Mouse (Mus musculus): ENCODE measurements around the gene Dlst. TPM values are rescaled to one million over a fixed set of nuclear protein-coding genes. Genes with fewer than 3 reads are reported as not detected.
A peak's percentile ranks its signal among the peaks of the same experiment; 100 is the strongest.

Gene Dlst
- polyA plus RNA-seq (2012; rRNA removed) (54.6 and 73.7 TPM in 2 replicates), polyA plus RNA-seq (2014; fragmentation: Nextera tagmentation; extraction: Ambion mirVana) (59.2 and 67.8 TPM in 2 replicates)

GRCm38 (mm10) chr12:85110698-85111592, at the start of gene Dlst, which contains the start of gene Prox2:
Dlst (plus strand) TSS chr12:85110833.
Prox2 (minus strand) TSS chr12:85110759.
- Histone ChIP-seq H3K36me3 (replicated peaks; ENCODE audit: control insufficient read depth, insufficient read depth, low read depth) (peaks cover 14% of the 10 kb centered on the region), H3K27me3 (ENCODE audit: control insufficient read depth, insufficient read depth, low read length) (no peaks in the 10 kb centered on the region), H3K4me2 (ENCODE audit: low read depth) (peak within 1 kb of the TSS; percentile 98), H3K9me3 (ENCODE audit: control insufficient read depth, low read length) (no peaks in the 10 kb centered on the region), H3K4me3 (ENCODE audit: insufficient read depth in 1 of 2, low read depth in 2 of 2, low read length in 2 of 2) (peak within 1 kb of the TSS; percentile 74 to 91), H3K4me1 (replicated peaks; ENCODE audit: control insufficient read depth in 2 of 2, insufficient read depth in 2 of 2, low read length in 1 of 2) (peaks cover 32 to 41% of the 10 kb centered on the region in 2 experiments), H3K27ac (peak within 1 kb of the TSS; percentile 84), H3K9ac (replicated peaks) (peak within 1 kb of the TSS; percentile 80)
- TF ChIP-seq CTCF (IDR thresholded peaks at IDR 0.05; ENCODE audit: low read depth) (peak; percentile 16; the same call in 1 of the 2 replicates), EP300 (IDR thresholded peaks at IDR 0.05; ENCODE audit: low read depth) (peak; percentile 42)
- DNase-seq (ENCODE audit: low read depth in 3 of 3, low spot score in 3 of 3) (peak; percentile 67 to 75 (median 74)), ATAC-seq (ENCODE audit: insufficient read depth) (peak; percentile 95)
- WGBS (ENCODE audit: insufficient replicate concordance): under 1% methylated on average over 74 of the region's 83 CpGs

GRCm38 (mm10) chr12:85071043-85071442, 39.6 kb upstream of the Dlst start:
- Histone ChIP-seq H3K27me3 (ENCODE audit: control insufficient read depth, insufficient read depth, low read length) (no peaks in the 10 kb centered on the region), H3K27ac (no peak overlapping the region), H3K9ac (replicated peaks) (no peak overlapping the region), H3K36me3 (replicated peaks; ENCODE audit: control insufficient read depth, insufficient read depth, low read depth) (peaks cover 10% of the 10 kb centered on the region), H3K9me3 (ENCODE audit: control insufficient read depth, low read length) (no peaks in the 10 kb centered on the region), H3K4me2 (ENCODE audit: low read depth) (no peak overlapping the region), H3K4me1 (replicated peaks; ENCODE audit: control insufficient read depth in 2 of 2, insufficient read depth in 2 of 2, low read length in 1 of 2) (no peaks in the 10 kb centered on the region), H3K4me3 (ENCODE audit: insufficient read depth in 1 of 2, low read depth in 2 of 2, low read length in 2 of 2) (no peak overlapping the region)
- no peak for ATAC-seq (ENCODE audit: insufficient read depth)
- no peak for TF ChIP-seq EP300 (IDR thresholded peaks at IDR 0.05; ENCODE audit: low read depth)
- no peak for TF ChIP-seq CTCF (IDR thresholded peaks at IDR 0.05; ENCODE audit: low read depth)
- DNase-seq (ENCODE audit: low read depth in 3 of 3, low spot score in 3 of 3): no peak

GRCm38 (mm10) chr12:85077100-85077499, 33.5 kb upstream of the Dlst start:
- DNase-seq (ENCODE audit: low read depth in 3 of 3, low spot score in 3 of 3): no peak
- H3K4me3 ChIP-seq (ENCODE audit: insufficient read depth in 1 of 2, low read depth in 2 of 2, low read length in 2 of 2): no peak overlapping the region
- WGBS (ENCODE audit: insufficient replicate concordance): 79% methylated on average over 3 of the region's 3 CpGs
- no peaks in the 10 kb centered on the region for H3K4me1 ChIP-seq (replicated peaks; ENCODE audit: control insufficient read depth in 2 of 2, insufficient read depth in 2 of 2, low read length in 1 of 2)
- H3K9ac ChIP-seq (replicated peaks): no peak overlapping the region
- H3K27me3 ChIP-seq (ENCODE audit: control insufficient read depth, insufficient read depth, low read length): no peaks in the 10 kb centered on the region
- no peak overlapping the region for H3K4me2 ChIP-seq (ENCODE audit: low read depth)
- H3K36me3 ChIP-seq (replicated peaks; ENCODE audit: control insufficient read depth, insufficient read depth, low read depth): no peaks in the 10 kb centered on the region
- no peak for ATAC-seq (ENCODE audit: insufficient read depth)
- H3K9me3 ChIP-seq (ENCODE audit: control insufficient read depth, low read length): no peaks in the 10 kb centered on the region
- no peak overlapping the region for H3K27ac ChIP-seq
- TF ChIP-seq CTCF (IDR thresholded peaks at IDR 0.05; ENCODE audit: low read depth): no peak
- no peak for TF ChIP-seq EP300 (IDR thresholded peaks at IDR 0.05; ENCODE audit: low read depth)

DNA sequence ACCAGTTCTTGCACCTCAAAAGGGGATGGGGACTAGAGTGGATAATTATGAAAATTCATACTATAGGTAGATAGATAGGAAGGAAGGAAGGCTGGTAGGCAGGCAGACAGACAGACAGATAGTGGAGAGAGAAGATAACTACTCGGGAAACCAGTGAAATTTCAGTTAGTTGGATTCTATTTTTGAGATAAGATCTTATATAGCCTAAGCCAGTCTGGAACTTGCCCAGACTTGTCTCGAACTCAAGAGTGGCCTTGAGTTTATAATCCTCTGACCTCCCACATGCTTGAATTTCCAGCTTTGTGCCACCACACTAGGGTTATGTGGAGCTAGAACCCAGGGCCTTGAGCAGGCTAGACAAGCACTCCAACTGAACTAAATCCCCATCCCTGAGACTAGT, 26.4 kb upstream of the Dlst start:
- H3K4me2 ChIP-seq (ENCODE audit: low read depth): no peak overlapping the region
- no peak overlapping the region for H3K27ac ChIP-seq
- H3K27me3 ChIP-seq (ENCODE audit: control insufficient read depth, insufficient read depth, low read length): no peaks in the 10 kb centered on the region
- no peak overlapping the region for H3K4me3 ChIP-seq (ENCODE audit: insufficient read depth in 1 of 2, low read depth in 2 of 2, low read length in 2 of 2)
- DNase-seq (ENCODE audit: low read depth in 3 of 3, low spot score in 3 of 3) (no peak), ATAC-seq (ENCODE audit: insufficient read depth) (no peak)
- H3K9ac ChIP-seq (replicated peaks): no peak overlapping the region
- WGBS (ENCODE audit: insufficient replicate concordance): 33% methylated on average over 2 of the region's 2 CpGs
- H3K9me3 ChIP-seq (ENCODE audit: control insufficient read depth, low read length): no peaks in the 10 kb centered on the region
- H3K36me3 ChIP-seq (replicated peaks; ENCODE audit: control insufficient read depth, insufficient read depth, low read depth): peaks cover 3% of the 10 kb centered on the region; the same call in 1 of the 2 replicates
- no peak for TF ChIP-seq CTCF (IDR thresholded peaks at IDR 0.05; ENCODE audit: low read depth)
- no peak for TF ChIP-seq EP300 (IDR thresholded peaks at IDR 0.05; ENCODE audit: low read depth)
- no peaks in the 10 kb centered on the region; a peak in 1 of 4 replicates for H3K4me1 ChIP-seq (replicated peaks; ENCODE audit: control insufficient read depth in 2 of 2, insufficient read depth in 2 of 2, low read length in 1 of 2)

DNA sequence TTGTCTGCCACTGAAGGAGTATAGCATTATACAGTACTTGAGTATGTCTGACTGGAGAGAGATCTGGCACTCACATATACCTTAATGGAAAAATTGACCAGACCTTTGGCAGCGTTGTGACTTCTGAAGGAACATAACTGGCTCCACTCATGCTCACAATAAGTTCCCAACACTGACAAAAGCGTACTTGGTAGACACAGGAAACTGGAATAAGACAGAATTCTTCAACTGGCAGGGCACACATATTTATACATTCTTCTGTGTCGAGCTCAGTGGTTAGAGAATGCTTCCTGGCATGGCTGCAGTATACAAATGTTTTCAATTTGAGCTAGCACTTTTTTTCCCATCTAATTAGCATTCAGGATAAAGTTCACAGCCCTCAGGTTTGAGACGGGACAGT, 25.7 kb upstream of the Dlst start:
- H3K27me3 ChIP-seq (ENCODE audit: control insufficient read depth, insufficient read depth, low read length): no peaks in the 10 kb centered on the region
- TF ChIP-seq CTCF (IDR thresholded peaks at IDR 0.05; ENCODE audit: low read depth) (no peak), EP300 (IDR thresholded peaks at IDR 0.05; ENCODE audit: low read depth) (no peak)
- 73% methylated on average over 4 of the region's 4 CpGs for WGBS (ENCODE audit: insufficient replicate concordance)

More for the DNA sequence above, 25.7 kb upstream of the Dlst start:
- DNase-seq (ENCODE audit: low read depth in 3 of 3, low spot score in 3 of 3) (no peak), ATAC-seq (ENCODE audit: insufficient read depth) (no peak)
- H3K4me3 ChIP-seq (ENCODE audit: insufficient read depth in 1 of 2, low read depth in 2 of 2, low read length in 2 of 2): no peak overlapping the region
- H3K9me3 ChIP-seq (ENCODE audit: control insufficient read depth, low read length): no peaks in the 10 kb centered on the region
- no peaks in the 10 kb centered on the region; a peak in 1 of 4 replicates for H3K4me1 ChIP-seq (replicated peaks; ENCODE audit: control insufficient read depth in 2 of 2, insufficient read depth in 2 of 2, low read length in 1 of 2)
- H3K27ac ChIP-seq: no peak overlapping the region
- no peak overlapping the region for H3K9ac ChIP-seq (replicated peaks)
- peaks cover 3% of the 10 kb centered on the region; the same call in 1 of the 2 replicates for H3K36me3 ChIP-seq (replicated peaks; ENCODE audit: control insufficient read depth, insufficient read depth, low read depth)
- H3K4me2 ChIP-seq (ENCODE audit: low read depth): no peak overlapping the region
